Mouse (Mus musculus) kidney, adult 2 months (tissue): ENCODE results near the gene Nipsnap2. TPM values are rescaled to one million over a fixed set of nuclear protein-coding genes. Genes with fewer than 3 reads are reported as not detected.
"Not testable (repeated sequence)": the region's sequence is repeated elsewhere in the genome, so short reads cannot be mapped to it uniquely, and the experiment has no call there.

ENCODE experiments used
- DNase-seq: peaks from one replicate; pipeline ENCODE4 v3.0.0; 2021
- H3K27ac ChIP-seq: fragments of 200-500 bp; 2 replicates; pipeline ENCODE4 v1.5.1; 2012; ENCODE audit warnings: low read depth, low read length, control low read depth, inconsistent platforms; ENCODE audit not compliant: insufficient read depth
- H3K27me3 ChIP-seq: fragments of 200-500 bp; replicated peaks from 2 replicates; pipeline ENCODE4 v1.6.1; 2012; ENCODE audit warnings: mild to moderate bottlenecking, moderate library complexity, low read length, inconsistent platforms; ENCODE audit not compliant: control insufficient read depth, insufficient read depth
- H3K36me3 ChIP-seq: fragments of 200-500 bp; 2 replicates; pipeline ENCODE4 v1.6.1; 2012; ENCODE audit warnings: mild to moderate bottlenecking, moderate library complexity, low read length, inconsistent platforms; ENCODE audit not compliant: control insufficient read depth, insufficient read depth
- H3K4me1 ChIP-seq: fragments of 200-500 bp; 2 replicates; pipeline ENCODE4 v1.6.1; 2011; ENCODE audit warnings: low read length; ENCODE audit not compliant: control insufficient read depth, insufficient read depth
- H3K4me3 ChIP-seq: fragments of 200-500 bp; 2 replicates; pipeline ENCODE4 v1.5.1; 2011; ENCODE audit warnings: mild to moderate bottlenecking, low read depth, low read length, control low read depth; ENCODE audit not compliant: insufficient read depth
- CTCF ChIP-seq: fragments of 200-500 bp; conservative IDR thresholded peaks from 2 replicates; pipeline ENCODE4 v1.5.1; 2011; ENCODE audit warnings: low read depth, mild to moderate bottlenecking, control low read depth, low read length, moderate library complexity, mixed read lengths; ENCODE audit not compliant: insufficient read depth, insufficient read length
- POLR2A ChIP-seq: fragments of 200-500 bp; IDR thresholded peaks from one replicate; pipeline ENCODE4 v1.6.1; 2011; ENCODE audit warnings: low read depth, low read length, control low read depth
- WGBS: fragments of 180-500 bp; shearing (Covaris S2); methylation state at CpG from one replicate; pipeline ENCODE4 v1.1.7; 2018; 5-methylcytosine and 5-hydroxymethylcytosine counted together
- polyA plus RNA-seq: library from polyadenylated mRNA; depleted of rRNA; stranded (reverse); fragments of >200 nt; gene quantifications from 2 replicates; pipeline ENCODE4 v1.2.3, GENCODE M21; 2012; rRNA removed

The Nipsnap2 gene
- polyA plus RNA-seq, 1 experiment: 89.8 TPM

GRCm38 (mm10) chr5:129786818-129787790 is 62.2 kb downstream of the Nipsnap2 start, which contains the start of gene Psph:
Gene Psph, minus strand, starts transcription at chr5:129787449.
- Histone ChIP-seq H3K4me3 (peak within 1 kb of the TSS; percentile 90), H3K27me3 (no peaks in the 10 kb centered on the region), H3K27ac (peak within 1 kb of the TSS; percentile 97), H3K4me1 (no peaks in the 10 kb centered on the region; the same call in 1 of the 2 replicates), H3K36me3 (peaks cover 13% of the 10 kb centered on the region)
- TF ChIP-seq CTCF: no peak
- TF ChIP-seq POLR2A: peak; percentile 21
- DNase-seq: peak; percentile 98
- WGBS: under 1% methylated on average over 73 of the region's 73 CpGs

DNA sequence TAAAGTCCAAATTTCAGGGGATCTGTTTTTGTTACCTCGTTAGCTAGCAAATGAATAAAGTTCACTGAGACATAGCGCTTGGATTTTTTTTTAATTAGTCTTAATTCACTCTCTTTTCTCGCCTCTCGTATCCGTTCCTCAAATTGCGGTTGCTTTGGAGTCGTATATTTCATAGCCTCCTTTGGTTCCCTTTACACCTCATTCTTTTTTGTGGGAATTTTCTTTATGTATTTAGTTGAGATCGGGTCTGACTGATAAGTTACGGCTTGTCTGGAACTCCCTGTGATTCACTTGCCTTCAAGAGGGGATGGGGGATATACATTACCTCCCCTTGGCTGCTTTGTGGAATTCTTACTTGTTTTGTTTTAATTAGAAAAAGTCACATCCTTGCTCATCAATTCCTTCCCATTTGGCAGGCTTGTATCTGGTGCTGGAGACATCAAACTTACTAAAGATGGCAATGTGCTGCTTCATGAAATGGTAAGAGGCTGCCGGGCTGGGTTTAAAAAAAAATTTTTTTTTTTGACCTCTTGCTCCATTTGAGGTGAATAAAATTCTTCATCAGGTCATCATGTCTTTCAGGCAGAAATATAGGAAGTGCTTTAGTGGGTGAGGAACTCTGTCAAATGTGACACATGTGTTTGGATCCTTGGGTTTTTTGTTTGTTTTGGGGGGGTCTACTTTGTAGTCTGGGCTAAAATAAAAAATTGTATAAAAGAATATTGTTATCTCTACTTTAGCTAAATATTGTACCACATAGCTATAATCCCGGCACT is 63.1 kb downstream of the Nipsnap2 start:
- Histone ChIP-seq H3K4me3 (peak overlapping the region; percentile 86), H3K27ac (peak overlapping the region; percentile 87), H3K4me1 (no peaks in the 10 kb centered on the region; the same call in 1 of the 2 replicates), H3K36me3 (peaks cover 13% of the 10 kb centered on the region), H3K27me3 (no peaks in the 10 kb centered on the region)
- no peak for DNase-seq
- TF ChIP-seq POLR2A (no peak), CTCF (no peak)
- WGBS: 8% methylated on average over 11 of the region's 11 CpGs

DNA sequence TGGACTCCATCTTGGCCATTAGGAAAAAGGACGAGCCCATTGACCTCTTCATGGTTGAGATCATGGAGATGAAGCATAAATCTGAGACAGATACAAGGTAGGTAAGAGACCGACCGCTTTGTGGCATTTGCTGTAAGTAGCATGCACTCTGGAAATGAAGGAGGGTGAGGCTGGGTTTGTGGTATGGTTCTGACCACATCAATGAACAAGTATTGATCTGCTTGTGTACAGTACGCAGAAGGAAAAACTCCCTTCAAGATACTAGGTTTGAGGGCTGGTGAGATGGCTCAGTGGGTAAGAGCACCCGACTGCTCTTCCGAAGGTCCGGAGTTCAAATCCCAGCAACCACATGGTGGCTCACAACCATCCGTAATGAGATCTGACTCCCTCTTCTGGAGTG is 65.7 kb downstream of the Nipsnap2 start:
- 88% methylated on average over 8 of the region's 8 CpGs for WGBS
- not testable (repeated sequence) for H3K27ac ChIP-seq, H3K4me1 ChIP-seq, H3K27me3 ChIP-seq, DNase-seq, H3K4me3 ChIP-seq
- peaks cover 23% of the 10 kb centered on the region for H3K36me3 ChIP-seq

Other genes with a start within 250 kb of the Nipsnap2 start
- 43.8 and 55.6 TPM in 2 replicates for gene Sfswap, start 223.8 kb upstream of the Nipsnap2 start, polyA plus RNA-seq
- gene Mmp17, start 140.9 kb upstream of the Nipsnap2 start, polyA plus RNA-seq: 1.6 and 2.5 TPM in 2 replicates
- 2.0 and 2.2 TPM in 2 replicates for gene Zfp11, start 55.0 kb upstream of the Nipsnap2 start, polyA plus RNA-seq
- gene Sept14, start 16.6 kb upstream of the Nipsnap2 start, polyA plus RNA-seq: not detected in 2 replicates
- gene Mrps17, start 9.6 kb upstream of the Nipsnap2 start, polyA plus RNA-seq: 91.8 and 128 TPM in 2 replicates
- gene Psph, start 62.4 kb downstream of the Nipsnap2 start, polyA plus RNA-seq: 37.6 and 42.8 TPM in 2 replicates
- gene Sumf2, start 121.9 kb downstream of the Nipsnap2 start, polyA plus RNA-seq: 19.5 and 20.7 TPM in 2 replicates
- 1,042 and 1,503 TPM in 2 replicates for gene Chchd2, start 162.4 kb downstream of the Nipsnap2 start, polyA plus RNA-seq
- gene Zbed5, start 170.7 kb downstream of the Nipsnap2 start, polyA plus RNA-seq: 0.54 and 0.61 TPM in 2 replicates
- gene Phkg1, start 173.5 kb downstream of the Nipsnap2 start, polyA plus RNA-seq: 3.2 and 3.7 TPM in 2 replicates
- 5.7 and 7.4 TPM in 2 replicates for gene Nupr1l, start 183.5 kb downstream of the Nipsnap2 start, polyA plus RNA-seq
- 14.8 and 19.3 TPM in 2 replicates for gene Vkorc1l1, start 216.9 kb downstream of the Nipsnap2 start, polyA plus RNA-seq